Mouse (Mus musculus) left cerebral cortex, adult 9 months (tissue): ENCODE data around the gene Ap5z1.

Source experiments
- DNase-seq, 2 experiments: peaks; one replicate each; pipeline ENCODE4 v3.0.0; 2022; ENCODE audit warnings: low spot score in 2 of 2

Gene Ap5z1

GRCm38 (mm10) chr5:142439911-142440432 lies 23.8 kb upstream of the Ap5z1 start:
- DNase-seq: no peak

- DNase-seq: peak in 1 of 2 experiments; percentile 68
Measured at GRCm38 (mm10) chr5:142440451-142441147, 23.1 kb upstream of the Ap5z1 start.

- no peak for DNase-seq
Measured at GRCm38 (mm10) chr5:142441332-142442044, 22.3 kb upstream of the Ap5z1 start.

GRCm38 (mm10) chr5:142442045-142442440 lies 21.7 kb upstream of the Ap5z1 start:
- no peak for DNase-seq

- no peak for DNase-seq
Measured at GRCm38 (mm10) chr5:142443514-142443913, 20.2 kb upstream of the Ap5z1 start.

- no peak for DNase-seq
Measured at GRCm38 (mm10) chr5:142443994-142444393, 19.8 kb upstream of the Ap5z1 start.

GRCm38 (mm10) chr5:142444791-142445531 lies 18.8 kb upstream of the Ap5z1 start:
- DNase-seq: no peak

GRCm38 (mm10) chr5:142445709-142446108 lies 18.0 kb upstream of the Ap5z1 start:
- no peak for DNase-seq

GRCm38 (mm10) chr5:142448076-142448475 lies 15.7 kb upstream of the Ap5z1 start:
- DNase-seq: peak; percentile 68 to 93

GRCm38 (mm10) chr5:142448623-142449022 lies 15.1 kb upstream of the Ap5z1 start:
- DNase-seq: no peak

- DNase-seq: no peak
Measured at GRCm38 (mm10) chr5:142450846-142451245, 12.9 kb upstream of the Ap5z1 start.

GRCm38 (mm10) chr5:142451759-142452158 lies 12.0 kb upstream of the Ap5z1 start:
- no peak for DNase-seq

GRCm38 (mm10) chr5:142453742-142454141 lies 10.0 kb upstream of the Ap5z1 start:
- DNase-seq: no peak

GRCm38 (mm10) chr5:142456318-142456717 lies 7.4 kb upstream of the Ap5z1 start:
- DNase-seq: no peak

GRCm38 (mm10) chr5:142457345-142457744 lies 6.4 kb upstream of the Ap5z1 start:
- DNase-seq: no peak

GRCm38 (mm10) chr5:142458791-142459557 lies 4.8 kb upstream of the Ap5z1 start:
- no peak for DNase-seq

- DNase-seq: no peak
Measured at GRCm38 (mm10) chr5:142459834-142460233, 3.9 kb upstream of the Ap5z1 start.

- no peak for DNase-seq
Measured at GRCm38 (mm10) chr5:142461942-142462640, 1.7 kb upstream of the Ap5z1 start.

GRCm38 (mm10) chr5:142462641-142462948 lies 1.1 kb upstream of the Ap5z1 start:
- no peak for DNase-seq

- no peak for DNase-seq
Measured at GRCm38 (mm10) chr5:142463011-142463410, 733 bp upstream of the Ap5z1 start.

GRCm38 (mm10) chr5:142468375-142468774 lies 4.6 kb downstream of the Ap5z1 start:
- no peak for DNase-seq
